Mouse (Mus musculus): ENCODE data around the gene Gstt1.
"Not testable (repeated sequence)": the region's sequence is repeated elsewhere in the genome, so short reads cannot be mapped to it uniquely, and the experiment has no call there.

Gene Gstt1

GRCm38 (mm10) chr10:75798176-75798696, at the start of gene Gstt1:
Gene Gstt1, minus strand, starts transcription at chr10:75798584.
- DNase-seq (ENCODE audit: low spot score): no peak

- no peak for DNase-seq (ENCODE audit: low spot score)
These were observed 47.0 kb upstream of the Gstt1 start for GRCm38 (mm10) chr10:75845306-75845930.

- DNase-seq (ENCODE audit: low spot score): no peak
These were observed 46.4 kb upstream of the Gstt1 start for GRCm38 (mm10) chr10:75844800-75845199.

GRCm38 (mm10) chr10:75843898-75844297, 45.5 kb upstream of the Gstt1 start:
- not testable (repeated sequence) for DNase-seq (ENCODE audit: low spot score)

- no peak for DNase-seq (ENCODE audit: low spot score)
These were observed 40.7 kb upstream of the Gstt1 start for GRCm38 (mm10) chr10:75839092-75839491.

GRCm38 (mm10) chr10:75837248-75837759, 38.9 kb upstream of the Gstt1 start, which contains the start of gene Gstt2:
Gene Gstt2, minus strand, starts transcription at chr10:75837424.
- peak; percentile 87 for DNase-seq (ENCODE audit: low spot score)

GRCm38 (mm10) chr10:75835761-75836531, 37.6 kb upstream of the Gstt1 start:
- no peak for DNase-seq (ENCODE audit: low spot score)

- DNase-seq (ENCODE audit: low spot score): no peak
These were observed 36.9 kb upstream of the Gstt1 start for GRCm38 (mm10) chr10:75835307-75835706.

- no peak for DNase-seq (ENCODE audit: low spot score)
These were observed 36.3 kb upstream of the Gstt1 start for GRCm38 (mm10) chr10:75834721-75835120.

GRCm38 (mm10) chr10:75834250-75834649, 35.9 kb upstream of the Gstt1 start:
- peak; percentile 69 for DNase-seq (ENCODE audit: low spot score)

GRCm38 (mm10) chr10:75833456-75834080, 35.2 kb upstream of the Gstt1 start:
- no peak for DNase-seq (ENCODE audit: low spot score)

GRCm38 (mm10) chr10:75832272-75832895, 34.0 kb upstream of the Gstt1 start:
- DNase-seq (ENCODE audit: low spot score): peak; percentile 57

- no peak for DNase-seq (ENCODE audit: low spot score)
These were observed 31.9 kb upstream of the Gstt1 start for GRCm38 (mm10) chr10:75830275-75830670.

GRCm38 (mm10) chr10:75829529-75830274, 31.3 kb upstream of the Gstt1 start:
- no peak for DNase-seq (ENCODE audit: low spot score)

- peak; percentile 38 for DNase-seq (ENCODE audit: low spot score)
These were observed 30.1 kb upstream of the Gstt1 start for GRCm38 (mm10) chr10:75828500-75828931.

GRCm38 (mm10) chr10:75827668-75828360, 29.4 kb upstream of the Gstt1 start:
- peak; percentile 54 for DNase-seq (ENCODE audit: low spot score)

GRCm38 (mm10) chr10:75824530-75824929, 26.1 kb upstream of the Gstt1 start:
- DNase-seq (ENCODE audit: low spot score): no peak

GRCm38 (mm10) chr10:75823782-75824181, 25.4 kb upstream of the Gstt1 start:
- DNase-seq (ENCODE audit: low spot score): no peak

GRCm38 (mm10) chr10:75822443-75822842, 24.1 kb upstream of the Gstt1 start, which contains the start of gene Gstt4:
Gene Gstt4, minus strand, starts transcription at chr10:75822543.
- no peak for DNase-seq (ENCODE audit: low spot score)

- DNase-seq (ENCODE audit: low spot score): no peak
These were observed 21.5 kb upstream of the Gstt1 start for GRCm38 (mm10) chr10:75819882-75820281.

- no peak for DNase-seq (ENCODE audit: low spot score)
These were observed 20.3 kb upstream of the Gstt1 start for GRCm38 (mm10) chr10:75818641-75819040.
